Mouse (Mus musculus): ENCODE measurements at regions not wholly inside any gene's neighbourhood (a gene's known extent, or its start where the extent isn't known, plus 50 kb on each side); places are given as distances from the start of the nearest gene placed in this dataset.

- no peak for DNase-seq (ENCODE audit: low spot score in 2 of 2)
- no peak overlapping the region for H3K4me3 ChIP-seq
Observed at GRCm38 (mm10) chr10:17622802-17623201, 100.2 kb upstream of the Cited2 start.

GRCm38 (mm10) chr10:17629709-17630108 is 93.3 kb upstream of the Cited2 start:
- Histone ChIP-seq H3K27ac (no peak overlapping the region), H3K4me3 (no peak overlapping the region)
- no peak for DNase-seq (ENCODE audit: low spot score in 2 of 2)
- TF ChIP-seq CTCF (conservative IDR thresholded peaks at IDR 0.05) = no peak

More at GRCm38 (mm10) chr10:17622802-17623201, 100.2 kb upstream of the Cited2 start:
- TF ChIP-seq CTCF (conservative IDR thresholded peaks at IDR 0.05) = no peak
- H3K27ac ChIP-seq = no peak overlapping the region

- no peak for DNase-seq (ENCODE audit: low spot score in 2 of 2)
- no peak for TF ChIP-seq CTCF (conservative IDR thresholded peaks at IDR 0.05)
- H3K4me3 ChIP-seq = no peak overlapping the region
- H3K27ac ChIP-seq = no peak overlapping the region
Observed at GRCm38 (mm10) chr10:17630861-17631581, 92.0 kb upstream of the Cited2 start.

- DNase-seq (ENCODE audit: low spot score in 2 of 2) = no peak
- Histone ChIP-seq H3K27ac (no peak overlapping the region), H3K4me3 (no peak overlapping the region)
- no peak for TF ChIP-seq CTCF (conservative IDR thresholded peaks at IDR 0.05)
Observed at GRCm38 (mm10) chr10:17631817-17632216, 91.2 kb upstream of the Cited2 start.

- no peak overlapping the region for H3K4me3 ChIP-seq
- no peak for DNase-seq (ENCODE audit: low spot score in 2 of 2)
- H3K27ac ChIP-seq = no peak overlapping the region
- no peak for TF ChIP-seq CTCF (conservative IDR thresholded peaks at IDR 0.05)
Observed at GRCm38 (mm10) chr10:17632959-17633674, 89.9 kb upstream of the Cited2 start.

- Histone ChIP-seq H3K4me3 (no peak overlapping the region), H3K27ac (no peak overlapping the region)
- no peak for TF ChIP-seq CTCF (conservative IDR thresholded peaks at IDR 0.05)
- no peak for DNase-seq (ENCODE audit: low spot score in 2 of 2)
Observed at GRCm38 (mm10) chr10:17645363-17645762, 77.7 kb upstream of the Cited2 start.

- no peak overlapping the region for H3K4me3 ChIP-seq
- no peak for TF ChIP-seq CTCF (conservative IDR thresholded peaks at IDR 0.05)
- no peak for DNase-seq (ENCODE audit: low spot score in 2 of 2)
- H3K27ac ChIP-seq = no peak overlapping the region
Observed at GRCm38 (mm10) chr10:17646391-17646790, 76.6 kb upstream of the Cited2 start.

- no peak for TF ChIP-seq CTCF (conservative IDR thresholded peaks at IDR 0.05)
- DNase-seq (ENCODE audit: low spot score in 2 of 2) = no peak
- H3K27ac ChIP-seq = no peak overlapping the region
- no peak overlapping the region for H3K4me3 ChIP-seq
Observed at GRCm38 (mm10) chr10:17648077-17648476, 74.9 kb upstream of the Cited2 start.

GRCm38 (mm10) chr10:17650997-17651750 is 71.8 kb upstream of the Cited2 start:
- TF ChIP-seq CTCF (conservative IDR thresholded peaks at IDR 0.05) = no peak
- Histone ChIP-seq H3K27ac (no peak overlapping the region), H3K4me3 (no peak overlapping the region)
- DNase-seq (ENCODE audit: low spot score in 2 of 2) = no peak

GRCm38 (mm10) chr10:17653325-17653724 is 69.7 kb upstream of the Cited2 start:
- TF ChIP-seq CTCF (conservative IDR thresholded peaks at IDR 0.05) = no peak
- no peak for DNase-seq (ENCODE audit: low spot score in 2 of 2)
- H3K4me3 ChIP-seq = no peak overlapping the region
- no peak overlapping the region for H3K27ac ChIP-seq

GRCm38 (mm10) chr10:17653785-17654184 is 69.2 kb upstream of the Cited2 start:
- TF ChIP-seq CTCF (conservative IDR thresholded peaks at IDR 0.05) = no peak
- no peak for DNase-seq (ENCODE audit: low spot score in 2 of 2)
- H3K4me3 ChIP-seq = no peak overlapping the region
- no peak overlapping the region for H3K27ac ChIP-seq

- Histone ChIP-seq H3K27ac (no peak overlapping the region), H3K4me3 (no peak overlapping the region)
- TF ChIP-seq CTCF (conservative IDR thresholded peaks at IDR 0.05) = no peak
- DNase-seq (ENCODE audit: low spot score in 2 of 2) = no peak
Observed at GRCm38 (mm10) chr10:17654308-17654858, 68.6 kb upstream of the Cited2 start.

Measured in layer of hippocampus, adult 2 months (tissue).